Mouse (Mus musculus) forebrain, embryonic 13.5 days (tissue): Measurements from ENCODE around the gene Cflar. TPM values are rescaled to one million over a fixed set of nuclear protein-coding genes. Genes with fewer than 3 reads are reported as not detected.
"Not testable (repeated sequence)": the region's sequence is repeated elsewhere in the genome, so short reads cannot be mapped to it uniquely, and the experiment has no call there.

Experiments
- ATAC-seq: fragments of 200-750 bp; cut with Nextera tagmentation; 2 replicates; pipeline ENCODE4 v1.8.0; 2017
- H3K27ac ChIP-seq: fragments of 300-500 bp; sonication (generic); 2 replicates; pipeline ENCODE4 v1.5.1; 2015; ENCODE audit warnings: inconsistent platforms, mild to moderate bottlenecking, moderate library complexity
- H3K27me3 ChIP-seq: fragments of 300-500 bp; sonication (generic); 2 replicates; pipeline ENCODE4 v1.6.1; 2015; ENCODE audit warnings: mild to moderate bottlenecking, inconsistent platforms
- H3K36me3 ChIP-seq: fragments of 300-500 bp; sonication (generic); 2 replicates; pipeline ENCODE4 v1.6.1; 2015; ENCODE audit warnings: mild to moderate bottlenecking, inconsistent platforms; ENCODE audit not compliant: poor library complexity, severe bottlenecking
- H3K4me1 ChIP-seq: fragments of 300-500 bp; sonication (generic); 2 replicates; pipeline ENCODE4 v1.6.1; 2015; ENCODE audit warnings: inconsistent platforms
- H3K4me2 ChIP-seq: fragments of 300-500 bp; sonication (generic); 2 replicates; pipeline ENCODE4 v1.6.1; 2015; ENCODE audit warnings: inconsistent platforms, mild to moderate bottlenecking, moderate library complexity
- H3K4me3 ChIP-seq: fragments of 300-500 bp; sonication (generic); 2 replicates; pipeline ENCODE4 v1.5.1; 2015; ENCODE audit warnings: mild to moderate bottlenecking, inconsistent platforms
- H3K9ac ChIP-seq: fragments of 300-500 bp; sonication (generic); 2 replicates; pipeline ENCODE4 v1.6.1; 2015; ENCODE audit warnings: mild to moderate bottlenecking, inconsistent platforms
- H3K9me3 ChIP-seq: fragments of 300-500 bp; sonication (generic); replicated peaks from 2 replicates; pipeline ENCODE4 v1.6.1; 2016; ENCODE audit warnings: inconsistent platforms
- WGBS: fragments of 180-500 bp; shearing (Covaris S2); methylation state at CpG from one replicate; pipeline ENCODE4 v1.1.7; 2015; 5-methylcytosine and 5-hydroxymethylcytosine counted together
- polyA plus RNA-seq: library from polyadenylated mRNA; unstranded; fragments of >200 nt; fragmentation: Nextera tagmentation; extraction: Ambion mirVana; gene quantifications from 2 replicates; pipeline ENCODE4 v1.2.1, GENCODE M21; 2015

Cflar gene
- polyA plus RNA-seq, 1 experiment from 2014 or later: 22.8 TPM

DNA sequence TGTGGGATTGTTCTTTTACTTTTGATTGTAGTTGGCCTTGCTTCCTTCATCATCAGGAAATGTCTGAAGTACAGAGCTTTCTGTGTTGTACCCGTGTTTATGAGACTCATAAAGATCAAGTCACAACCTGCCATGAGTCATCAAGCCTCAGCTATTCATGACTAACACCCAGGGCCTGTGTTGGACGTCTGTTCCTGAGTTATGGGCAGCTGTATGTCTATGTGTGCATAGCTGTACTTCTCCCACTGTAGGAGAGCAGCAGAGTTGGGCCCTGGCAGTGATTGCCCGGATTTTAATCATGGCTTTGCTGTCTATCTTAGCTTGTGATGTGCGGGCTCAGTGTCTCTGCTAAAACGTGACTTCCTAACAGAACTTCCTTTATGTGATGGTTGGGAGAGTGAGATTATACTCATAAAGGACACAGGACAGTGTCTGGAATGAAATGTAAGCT lies 31.3 kb downstream of the Cflar start:
- Histone ChIP-seq H3K9me3 (no peaks in the 10 kb centered on the region), H3K4me2 (no peak overlapping the region), H3K4me3 (no peak overlapping the region), H3K27me3 (no peaks in the 10 kb centered on the region), H3K36me3 (peaks cover 31% of the 10 kb centered on the region), H3K9ac (no peak overlapping the region), H3K27ac (no peak overlapping the region), H3K4me1 (no peaks in the 10 kb centered on the region)
- ATAC-seq: no peak
- WGBS: 89% methylated on average over 5 of the region's 5 CpGs

DNA sequence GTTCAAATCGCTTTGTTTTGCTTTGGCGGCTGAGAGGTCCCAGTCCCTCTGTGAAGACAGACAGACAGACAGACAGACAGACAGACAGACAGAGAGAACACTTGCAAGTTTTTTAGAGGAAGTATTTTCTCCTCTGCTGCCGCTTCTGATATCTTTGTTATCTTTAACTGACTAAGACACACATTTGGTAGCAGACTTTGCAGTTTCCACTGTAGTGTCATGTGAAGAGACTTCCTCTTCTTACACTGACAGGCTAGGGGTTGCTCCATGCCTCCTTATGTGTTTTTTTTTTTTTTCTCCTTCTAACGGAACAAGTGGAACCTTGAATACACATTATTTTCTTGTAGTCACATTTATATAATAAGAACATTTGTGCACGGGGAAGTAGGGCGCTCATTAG lies 31.9 kb downstream of the Cflar start:
- 93% methylated on average over 6 of the region's 6 CpGs for WGBS
- no peak overlapping the region for H3K27ac ChIP-seq
- H3K9me3 ChIP-seq: no peaks in the 10 kb centered on the region
- H3K27me3 ChIP-seq: no peaks in the 10 kb centered on the region
- no peak overlapping the region for H3K4me2 ChIP-seq
- H3K9ac ChIP-seq: no peak overlapping the region
- peaks cover 31% of the 10 kb centered on the region for H3K36me3 ChIP-seq
- no peak overlapping the region for H3K4me3 ChIP-seq
- no peak for ATAC-seq
- H3K4me1 ChIP-seq: no peaks in the 10 kb centered on the region

DNA sequence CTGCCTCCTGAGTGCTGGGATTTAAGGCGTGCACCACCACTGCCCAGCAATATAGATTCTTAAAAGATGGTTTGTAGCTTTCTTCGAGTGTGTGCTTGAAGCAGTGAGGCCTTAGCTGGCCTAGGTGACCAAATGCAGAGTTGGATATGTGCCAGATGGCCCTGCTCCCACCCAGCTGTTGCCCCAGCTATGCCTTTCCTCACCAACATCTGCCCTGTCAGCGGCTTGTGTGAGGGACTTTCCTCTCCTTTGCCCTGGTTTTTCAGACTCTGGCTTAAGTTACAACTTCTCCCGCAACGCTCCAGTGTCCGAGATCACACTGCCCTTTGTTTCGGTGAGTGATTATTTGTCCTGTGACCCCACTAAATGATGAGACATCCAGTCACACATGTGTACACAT lies 33.3 kb downstream of the Cflar start:
- ATAC-seq: no peak
- H3K27me3 ChIP-seq: no peaks in the 10 kb centered on the region
- no peak overlapping the region for H3K4me3 ChIP-seq
- no peak overlapping the region for H3K9ac ChIP-seq
- H3K36me3 ChIP-seq: peaks cover 35% of the 10 kb centered on the region
- H3K4me1 ChIP-seq: no peaks in the 10 kb centered on the region
- H3K27ac ChIP-seq: no peak overlapping the region
- no peaks in the 10 kb centered on the region for H3K9me3 ChIP-seq
- no peak overlapping the region for H3K4me2 ChIP-seq
- WGBS: 90% methylated on average over 7 of the region's 7 CpGs

DNA sequence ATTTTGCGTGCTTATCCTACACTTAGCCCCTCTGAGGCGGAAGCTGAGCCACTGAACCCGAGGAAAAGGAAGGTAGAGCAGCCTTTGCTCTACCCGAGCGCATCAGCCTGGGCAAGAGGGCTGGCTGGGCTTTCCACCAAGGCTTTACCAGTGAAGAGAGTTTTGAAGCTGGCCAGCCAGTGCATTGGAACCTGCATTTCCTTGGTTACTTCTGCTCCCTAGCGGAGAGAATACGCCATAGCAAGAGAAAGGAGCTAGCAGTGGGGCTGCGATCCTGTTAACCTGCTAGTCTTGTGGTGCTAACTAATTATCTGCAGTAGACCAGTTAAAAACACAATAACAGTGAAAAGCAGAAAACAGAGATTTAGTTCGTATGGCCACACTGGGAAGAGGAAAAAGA lies 35.6 kb downstream of the Cflar start:
- H3K4me3 ChIP-seq: no peak overlapping the region
- H3K27ac ChIP-seq: no peak overlapping the region
- ATAC-seq: peak; percentile 45; the same call in 1 of the 2 replicates
- no peaks in the 10 kb centered on the region for H3K4me1 ChIP-seq
- no peaks in the 10 kb centered on the region for H3K27me3 ChIP-seq
- no peak overlapping the region for H3K4me2 ChIP-seq
- WGBS: 79% methylated on average over 9 of the region's 9 CpGs
- H3K9ac ChIP-seq: no peak overlapping the region
- H3K9me3 ChIP-seq: no peaks in the 10 kb centered on the region
- peaks cover 17% of the 10 kb centered on the region for H3K36me3 ChIP-seq

DNA sequence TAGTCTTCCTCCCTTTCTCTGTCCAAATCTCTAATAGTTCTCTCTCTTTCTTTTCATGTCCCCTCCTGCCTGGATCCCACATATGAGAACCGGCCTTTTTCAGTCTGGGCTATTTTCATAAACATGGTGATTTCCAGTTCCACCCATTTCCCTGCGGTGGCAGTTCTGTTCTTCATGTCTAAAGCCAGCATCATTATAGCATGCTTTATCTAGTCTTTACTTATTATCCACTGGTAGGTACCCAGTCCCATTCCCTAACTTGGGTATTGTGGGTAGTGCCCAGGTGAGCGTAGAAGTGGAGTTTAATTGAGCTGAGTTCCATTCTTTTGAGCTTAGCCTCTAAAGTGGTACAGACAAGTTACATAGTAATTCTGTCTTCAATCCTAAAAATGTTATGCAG lies 48.1 kb downstream of the Cflar start:
- H3K9ac ChIP-seq: no peak overlapping the region
- H3K27me3 ChIP-seq: no peaks in the 10 kb centered on the region
- H3K4me2 ChIP-seq: no peak overlapping the region
- no peaks in the 10 kb centered on the region for H3K4me1 ChIP-seq
- no peaks in the 10 kb centered on the region for H3K9me3 ChIP-seq
- H3K4me3 ChIP-seq: no peak overlapping the region
- ATAC-seq: no peak
- WGBS: 93% methylated on average over 3 of the region's 3 CpGs
- H3K27ac ChIP-seq: no peak overlapping the region
- H3K36me3 ChIP-seq: peaks cover 6% of the 10 kb centered on the region

DNA sequence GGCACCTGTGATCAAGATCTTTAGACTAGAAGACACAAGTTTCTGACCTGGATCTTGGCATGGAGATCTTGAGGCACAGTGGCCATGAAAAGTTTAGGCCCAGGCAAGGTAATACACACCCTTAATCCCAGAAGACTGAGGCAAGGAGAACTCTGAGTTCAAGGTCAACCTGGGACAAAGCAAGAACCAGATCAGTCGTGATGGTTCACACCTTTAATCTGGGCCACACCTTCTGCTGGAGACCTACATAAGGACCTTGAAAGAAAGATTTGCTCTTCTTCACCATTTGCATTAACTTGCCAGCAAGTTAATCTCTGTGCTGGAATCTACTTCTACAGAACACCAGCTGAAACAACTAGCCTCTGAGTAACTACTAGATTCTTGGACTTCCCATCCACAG lies 49.3 kb downstream of the Cflar start:
- H3K27me3 ChIP-seq: no peaks in the 10 kb centered on the region
- no peak overlapping the region for H3K9ac ChIP-seq
- H3K36me3 ChIP-seq: no peaks in the 10 kb centered on the region
- no peaks in the 10 kb centered on the region for H3K4me1 ChIP-seq
- H3K4me3 ChIP-seq: no peak overlapping the region
- no peaks in the 10 kb centered on the region for H3K9me3 ChIP-seq
- no peak for ATAC-seq
- WGBS: 77% methylated on average over 1 of the region's 1 CpGs
- no peak overlapping the region for H3K4me2 ChIP-seq
- no peak overlapping the region for H3K27ac ChIP-seq

DNA sequence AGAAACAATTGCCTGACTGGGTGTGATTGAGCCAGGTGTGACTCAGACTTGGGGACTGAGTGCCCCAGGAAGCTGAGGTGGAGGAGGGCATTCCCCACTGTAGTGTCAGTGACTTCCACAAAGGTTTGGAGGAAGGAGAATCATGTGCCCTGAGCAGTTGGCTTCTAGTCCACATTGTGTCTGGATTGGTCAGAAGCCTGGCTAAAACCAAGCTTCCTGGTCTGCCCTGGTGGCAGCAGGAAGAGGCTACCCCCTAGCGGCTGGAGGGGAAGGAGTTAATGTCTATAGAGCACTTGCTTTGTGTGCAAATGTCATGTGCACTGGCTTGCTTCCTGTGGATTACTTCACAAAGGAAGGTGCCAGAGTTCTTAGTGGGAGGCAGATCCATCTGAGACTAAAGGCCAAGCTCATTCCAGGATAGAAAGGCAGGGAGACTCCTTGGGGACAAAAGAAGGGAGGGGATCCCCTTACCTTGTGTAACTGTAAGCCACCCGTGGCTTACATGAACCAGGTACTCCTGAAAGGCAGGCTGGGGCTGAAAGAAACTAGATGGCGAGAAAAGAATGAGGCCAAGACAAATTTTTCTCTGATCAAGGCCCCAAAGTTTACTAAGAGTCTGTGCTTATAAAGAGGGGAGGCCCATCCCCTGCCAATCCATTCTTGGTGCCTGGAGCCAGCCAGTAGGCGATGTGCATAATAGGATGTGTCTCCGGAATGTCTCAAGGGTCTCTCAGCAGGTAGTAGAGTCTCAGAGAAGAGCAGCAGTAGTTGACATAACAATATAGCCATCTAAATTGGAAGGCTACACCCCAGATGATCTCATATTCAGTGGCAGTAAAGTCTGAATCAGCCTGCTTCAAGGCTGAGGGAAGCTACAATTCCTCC lies 50.3 kb downstream of the Cflar start:
- H3K4me3 ChIP-seq, H3K4me1 ChIP-seq, H3K4me2 ChIP-seq, H3K36me3 ChIP-seq, H3K27ac ChIP-seq, H3K27me3 ChIP-seq, ATAC-seq, H3K9me3 ChIP-seq, H3K9ac ChIP-seq: not testable (repeated sequence)
- 55% methylated on average over 5 of the region's 5 CpGs for WGBS

DNA sequence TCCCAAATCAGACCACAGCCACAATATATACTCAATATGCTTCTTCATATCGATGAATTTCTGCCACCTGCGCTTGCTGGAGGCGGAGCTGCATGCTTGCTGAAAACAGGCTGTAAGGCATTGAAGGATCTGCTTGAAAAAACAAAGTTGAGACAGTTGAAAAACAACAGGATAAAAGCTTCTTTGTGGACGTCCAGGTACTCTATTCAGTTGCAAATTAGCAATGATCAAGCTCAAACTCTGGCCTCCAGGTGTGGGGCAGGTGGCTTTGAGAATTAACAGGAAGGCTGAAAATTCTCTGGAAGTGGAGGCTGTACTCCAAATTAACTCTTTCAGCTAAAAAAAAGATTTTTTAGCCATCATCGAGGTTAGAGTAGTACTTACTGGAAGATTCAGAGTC lies 51.3 kb downstream of the Cflar start:
- Histone ChIP-seq H3K27ac (no peak overlapping the region), H3K4me2 (no peak overlapping the region), H3K27me3 (no peaks in the 10 kb centered on the region), H3K9me3 (no peaks in the 10 kb centered on the region), H3K36me3 (no peaks in the 10 kb centered on the region), H3K9ac (no peak overlapping the region), H3K4me3 (no peak overlapping the region), H3K4me1 (no peaks in the 10 kb centered on the region)
- no peak for ATAC-seq
- 66% methylated on average over 5 of the region's 5 CpGs for WGBS

DNA sequence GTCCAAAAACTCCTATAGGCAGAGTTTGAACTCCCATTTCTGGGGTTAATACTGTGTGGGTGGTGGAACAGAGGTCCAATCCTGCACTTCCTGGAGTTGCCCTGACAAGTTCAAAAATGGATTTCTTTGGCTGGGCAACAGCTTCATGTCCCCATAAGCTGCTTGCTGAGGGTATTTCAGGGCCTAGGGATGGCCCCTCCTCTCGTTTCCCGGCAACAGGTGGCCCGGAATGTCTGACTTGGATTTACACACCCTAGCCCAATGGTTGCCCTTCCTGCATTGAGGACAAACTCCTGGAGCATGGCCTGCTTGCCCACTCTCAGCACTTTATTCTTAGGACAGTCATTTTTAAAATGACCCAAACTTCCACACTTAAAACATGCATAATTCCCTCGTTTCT lies 55.1 kb downstream of the Cflar start:
- not testable (repeated sequence) for H3K27ac ChIP-seq, H3K36me3 ChIP-seq, H3K4me2 ChIP-seq, H3K27me3 ChIP-seq, H3K9ac ChIP-seq, H3K4me3 ChIP-seq, H3K9me3 ChIP-seq, H3K4me1 ChIP-seq, ATAC-seq
- WGBS: 76% methylated on average over 4 of the region's 4 CpGs

DNA sequence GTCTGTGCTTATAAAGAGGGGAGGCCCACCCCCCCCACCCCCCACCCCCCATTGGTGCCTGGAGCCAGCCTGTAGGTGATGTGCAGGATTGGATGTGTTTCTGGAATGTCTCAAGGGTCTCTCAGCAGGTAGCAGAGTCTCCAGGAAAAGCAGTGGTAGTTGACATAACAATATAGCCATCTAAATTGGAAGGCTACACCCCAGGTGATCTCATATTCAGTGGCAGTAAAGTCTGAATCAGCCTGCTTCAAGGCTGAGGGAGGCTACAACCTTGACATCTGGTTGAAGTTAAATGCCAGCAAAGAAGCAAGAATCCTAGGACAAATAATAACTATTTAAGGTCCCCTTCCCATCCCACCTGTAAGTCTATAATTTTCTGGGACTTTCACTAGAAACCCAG lies 57.8 kb downstream of the Cflar start:
- ATAC-seq: no peak
- H3K36me3 ChIP-seq: no peaks in the 10 kb centered on the region
- no peaks in the 10 kb centered on the region for H3K27me3 ChIP-seq
- H3K4me2 ChIP-seq: no peak overlapping the region
- no peaks in the 10 kb centered on the region for H3K4me1 ChIP-seq
- no peak overlapping the region for H3K4me3 ChIP-seq
- no peak overlapping the region for H3K27ac ChIP-seq
- no peak overlapping the region for H3K9ac ChIP-seq
- H3K9me3 ChIP-seq: no peaks in the 10 kb centered on the region

DNA sequence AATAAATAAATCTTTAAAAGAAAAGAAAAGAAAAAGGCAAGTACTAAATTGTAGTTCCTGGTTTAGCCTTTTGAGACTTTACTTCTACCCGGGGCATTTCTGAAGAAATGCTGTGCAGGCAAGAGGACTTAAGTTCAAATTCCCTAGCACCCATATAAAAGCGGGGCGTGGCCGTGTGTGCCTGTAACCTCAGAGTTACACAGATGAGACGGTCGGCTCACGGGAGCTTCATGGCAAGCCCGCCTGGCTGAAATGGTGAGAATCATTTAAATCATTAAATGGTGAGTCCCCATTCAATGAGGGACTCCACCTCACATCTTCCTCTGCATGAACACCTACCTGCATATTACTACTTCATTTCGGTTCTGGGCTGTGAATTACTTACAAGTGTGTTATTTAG lies 58.4 kb downstream of the Cflar start:
- Histone ChIP-seq H3K36me3 (no peaks in the 10 kb centered on the region), H3K9me3 (no peaks in the 10 kb centered on the region), H3K4me2 (no peak overlapping the region), H3K4me1 (no peaks in the 10 kb centered on the region), H3K27ac (no peak overlapping the region), H3K27me3 (no peaks in the 10 kb centered on the region), H3K9ac (no peak overlapping the region), H3K4me3 (no peak overlapping the region)
- ATAC-seq: no peak
- 63% methylated on average over 9 of the region's 9 CpGs for WGBS

DNA sequence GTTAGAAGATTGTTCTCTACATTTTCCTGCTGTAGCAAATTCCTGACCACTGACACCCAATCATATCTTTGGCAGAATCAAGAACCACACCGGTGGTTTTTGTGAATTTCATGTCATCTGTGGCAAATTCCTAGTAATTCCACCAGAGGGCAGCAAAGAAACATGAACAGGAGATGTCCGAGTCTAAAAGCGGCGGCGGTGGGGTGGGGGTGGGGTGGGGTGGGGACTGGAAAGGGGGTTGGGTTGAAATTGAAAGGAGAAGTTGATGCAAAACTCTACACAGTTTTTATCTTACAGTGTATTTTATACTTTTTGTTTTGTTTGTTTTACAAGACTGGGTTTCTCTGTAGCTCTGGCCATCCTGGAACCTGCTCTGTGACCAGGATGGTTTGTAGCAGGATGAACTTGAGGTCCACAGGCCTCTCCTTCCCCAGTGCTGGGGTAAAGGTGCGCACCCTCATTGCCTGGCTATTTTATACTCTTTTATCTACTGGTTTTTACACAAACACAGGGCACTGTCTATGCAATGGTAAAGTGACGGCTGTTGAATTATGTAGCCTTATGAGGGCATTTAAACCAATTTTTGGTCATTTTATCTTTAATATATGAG lies 58.9 kb downstream of the Cflar start:
- Histone ChIP-seq H3K9ac (no peak overlapping the region), H3K4me3 (no peak overlapping the region), H3K36me3 (no peaks in the 10 kb centered on the region), H3K4me2 (no peak overlapping the region), H3K27me3 (no peaks in the 10 kb centered on the region), H3K27ac (no peak overlapping the region), H3K4me1 (no peaks in the 10 kb centered on the region), H3K9me3 (no peaks in the 10 kb centered on the region)
- 28% methylated on average over 7 of the region's 7 CpGs for WGBS
- ATAC-seq: 0 out of 2 replicates have a peak, but pooled peaks have one; percentile 30

DNA sequence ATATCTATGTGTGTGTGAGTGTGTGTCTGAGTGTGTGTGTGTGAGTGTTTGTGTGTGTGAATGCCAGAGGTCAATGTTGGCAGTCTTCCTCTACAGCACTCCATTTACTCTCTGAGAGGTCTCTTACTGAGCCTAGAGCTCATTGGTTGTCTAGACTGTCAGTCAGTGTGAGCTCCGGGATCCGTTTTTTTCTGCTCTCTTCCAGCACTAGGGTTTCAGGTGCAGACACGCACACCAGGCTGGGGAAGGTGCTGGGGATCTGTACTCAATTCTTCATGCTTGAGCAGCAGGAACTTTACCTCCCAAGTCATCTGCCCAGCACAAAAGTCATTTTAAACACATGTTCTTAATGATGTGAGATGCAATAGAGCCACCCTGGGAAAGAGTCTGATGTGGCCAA lies 60.8 kb downstream of the Cflar start:
- no peak overlapping the region for H3K27ac ChIP-seq
- H3K9ac ChIP-seq: no peak overlapping the region
- H3K4me2 ChIP-seq: no peak overlapping the region
- H3K36me3 ChIP-seq: no peaks in the 10 kb centered on the region
- WGBS: 81% methylated on average over 3 of the region's 3 CpGs
- no peaks in the 10 kb centered on the region for H3K4me1 ChIP-seq
- no peaks in the 10 kb centered on the region for H3K9me3 ChIP-seq
- H3K27me3 ChIP-seq: no peaks in the 10 kb centered on the region
- ATAC-seq: no peak
- no peak overlapping the region for H3K4me3 ChIP-seq
